Mouse (Mus musculus) MEL (cell line): ENCODE measurements at regions not wholly inside any gene's neighbourhood (a gene's known extent, or its start where the extent isn't known, plus 50 kb on each side); places are given as distances from the start of the nearest gene placed in this dataset.

ENCODE experiments used
- DNase-seq: peaks from one replicate; pipeline ENCODE4 v3.0.0; 2011; ENCODE audit warnings: low read depth, low spot score
- H3K27ac ChIP-seq: 2 replicates; pipeline ENCODE4 v1.5.1; 2012; ENCODE audit warnings: low read depth, mild to moderate bottlenecking, control low read depth, low read length, moderate library complexity; ENCODE audit not compliant: control insufficient read depth
- H3K27me3 ChIP-seq, 2 experiments: fragments of 150-350 bp in 1 of 2; sonication (generic) in 1 of 2; 2 replicates each; pipeline ENCODE4 v1.6.1; 2012; ENCODE audit warnings: low read length in 2 of 2, mild to moderate bottlenecking in 2 of 2, improper control_type of control experiment in 1 of 2, moderate library complexity in 1 of 2; ENCODE audit not compliant: insufficient read depth in 2 of 2, control insufficient read depth in 1 of 2
- H3K36me3 ChIP-seq, 2 experiments: 2 replicates each; pipeline ENCODE4 v1.6.1; 2012 to 2014; ENCODE audit warnings: low read length in 2 of 2, improper control_type of control experiment in 1 of 2, inconsistent platforms in 1 of 2, mild to moderate bottlenecking in 1 of 2; ENCODE audit not compliant: insufficient read depth in 2 of 2, control insufficient read depth in 1 of 2
- H3K4me1 ChIP-seq, 2 experiments: fragments of 150-350 bp in 1 of 2; sonication (generic) in 1 of 2; 2 replicates each; pipeline ENCODE4 v1.6.1; 2012; ENCODE audit warnings: low read length in 2 of 2, improper control_type of control experiment in 1 of 2, mild to moderate bottlenecking in 1 of 2; ENCODE audit not compliant: insufficient read depth in 2 of 2, control insufficient read depth in 1 of 2
- H3K4me3 ChIP-seq, 2 experiments: fragments of 150-350 bp in 1 of 2; sonication (generic) in 1 of 2; 2 replicates each; pipeline ENCODE4 v1.5.1; 2012; ENCODE audit warnings: low read depth in 2 of 2, low read length in 2 of 2, mild to moderate bottlenecking in 2 of 2, moderate library complexity in 2 of 2, control low read depth in 1 of 2, improper control_type of control experiment in 1 of 2; ENCODE audit not compliant: control insufficient read depth in 1 of 2, insufficient read depth in 1 of 2
- H3K79me2 ChIP-seq: 2 replicates; pipeline ENCODE4 v1.6.1; 2012; ENCODE audit warnings: mild to moderate bottlenecking, low read length, moderate library complexity; ENCODE audit not compliant: control insufficient read depth, poor library complexity, insufficient read depth
- H3K9ac ChIP-seq: 2 replicates; pipeline ENCODE4 v1.6.1; 2012; ENCODE audit warnings: low read depth, mild to moderate bottlenecking, control low read depth, low read length, moderate library complexity; ENCODE audit not compliant: control insufficient read depth, poor library complexity, severe bottlenecking
- H3K9me3 ChIP-seq: fragments of 150-350 bp; sonication (generic); replicated peaks from 2 replicates; pipeline ENCODE4 v1.6.1; 2012; ENCODE audit warnings: mild to moderate bottlenecking, low read length, improper control_type of control experiment, moderate library complexity; ENCODE audit not compliant: insufficient read depth
- CHD2 ChIP-seq: IDR thresholded peaks from 2 replicates; pipeline ENCODE4 v1.6.1; 2011; ENCODE audit warnings: low read length, improper control_type of control experiment
- E2F4 ChIP-seq: IDR thresholded peaks from 2 replicates; pipeline ENCODE4 v1.6.1; 2011; ENCODE audit warnings: low read depth, low read length, improper control_type of control experiment, borderline replicate concordance
- ELF1 ChIP-seq: IDR thresholded peaks from 2 replicates; pipeline ENCODE4 v1.6.1; 2014; ENCODE audit warnings: low read depth, mild to moderate bottlenecking, inconsistent platforms, low read length, improper control_type of control experiment, moderate library complexity
- GATA1 ChIP-seq: IDR thresholded peaks from 2 replicates; pipeline ENCODE4 v1.6.1; 2011; ENCODE audit warnings: low read depth, low read length, improper control_type of control experiment
- HCFC1 ChIP-seq: IDR thresholded peaks from 2 replicates; pipeline ENCODE4 v1.6.1; 2012; ENCODE audit warnings: low read depth, mild to moderate bottlenecking, inconsistent platforms, low read length, improper control_type of control experiment, moderate library complexity
- JUND ChIP-seq: IDR thresholded peaks from 2 replicates; pipeline ENCODE4 v1.6.1; 2011; ENCODE audit warnings: low read depth, mild to moderate bottlenecking, improper control_type of control experiment, low read length
- KAT2A ChIP-seq: conservative IDR thresholded peaks from 2 replicates; pipeline ENCODE4 v1.6.1; 2012; ENCODE audit warnings: low read depth, low read length, improper control_type of control experiment, inconsistent platforms
- MAFK ChIP-seq: IDR thresholded peaks from 2 replicates; pipeline ENCODE4 v1.6.1; 2011; ENCODE audit warnings: low read depth, mild to moderate bottlenecking, low read length, improper control_type of control experiment, borderline replicate concordance
- MAX ChIP-seq: IDR thresholded peaks from 2 replicates; pipeline ENCODE4 v1.6.1; 2011; ENCODE audit warnings: low read length, improper control_type of control experiment
- MYB ChIP-seq: IDR thresholded peaks from 2 replicates; pipeline ENCODE4 v1.6.1; 2011; ENCODE audit warnings: mild to moderate bottlenecking, low read depth, low read length, improper control_type of control experiment
- NRF1 ChIP-seq: IDR thresholded peaks from 2 replicates; pipeline ENCODE4 v1.6.1; 2014; ENCODE audit warnings: low read depth, mild to moderate bottlenecking, inconsistent platforms, low read length, improper control_type of control experiment, moderate library complexity; ENCODE audit not compliant: poor library complexity, insufficient read depth, severe bottlenecking
- POLR2AphosphoS5 ChIP-seq: IDR thresholded peaks from 2 replicates; pipeline ENCODE4 v1.6.1; 2012; ENCODE audit warnings: low read depth, borderline replicate concordance, mild to moderate bottlenecking, inconsistent platforms, low read length, moderate library complexity, mixed read lengths
- RAD21 ChIP-seq: IDR thresholded peaks from 2 replicates; pipeline ENCODE4 v1.6.1; 2011; ENCODE audit warnings: mild to moderate bottlenecking, low read depth, low read length, improper control_type of control experiment
- RCOR1 ChIP-seq: IDR thresholded peaks from 2 replicates; pipeline ENCODE4 v1.6.1; 2012; ENCODE audit warnings: low read depth, mild to moderate bottlenecking, inconsistent platforms, low read length, improper control_type of control experiment
- SMC3 ChIP-seq: IDR thresholded peaks from 2 replicates; pipeline ENCODE4 v1.6.1; 2011; ENCODE audit warnings: low read depth, low read length, improper control_type of control experiment
- TAL1 ChIP-seq: IDR thresholded peaks from 2 replicates; pipeline ENCODE4 v1.6.1; 2012; ENCODE audit warnings: mild to moderate bottlenecking, inconsistent platforms, low read length, moderate library complexity, mixed read lengths
- TBP ChIP-seq: IDR thresholded peaks from 2 replicates; pipeline ENCODE4 v1.8.0; 2011; ENCODE audit warnings: low read depth, low read length, improper control_type of control experiment
- TCF12 ChIP-seq: IDR thresholded peaks from 2 replicates; pipeline ENCODE4 v1.6.1; 2014; ENCODE audit warnings: low read depth, mild to moderate bottlenecking, inconsistent platforms, low read length, improper control_type of control experiment, moderate library complexity
- UBTF ChIP-seq: IDR thresholded peaks from 2 replicates; pipeline ENCODE4 v1.6.1; 2012; ENCODE audit warnings: low read depth, mild to moderate bottlenecking, inconsistent platforms, low read length, improper control_type of control experiment, moderate library complexity, borderline replicate concordance; ENCODE audit not compliant: insufficient read depth
- USF1 ChIP-seq: IDR thresholded peaks from 2 replicates; pipeline ENCODE4 v1.6.1; 2014; ENCODE audit warnings: low read depth, mild to moderate bottlenecking, inconsistent platforms, low read length, improper control_type of control experiment, moderate library complexity
- USF2 ChIP-seq, 2 experiments: IDR thresholded peaks; 2 replicates each; pipeline ENCODE4 v1.6.1; 2011 to 2012; ENCODE audit warnings: improper control_type of control experiment in 2 of 2, low read length in 2 of 2, borderline replicate concordance in 1 of 2, inconsistent platforms in 1 of 2, low read depth in 1 of 2, mild to moderate bottlenecking in 1 of 2; ENCODE audit not compliant: insufficient read depth in 1 of 2
- ZC3H11A ChIP-seq: IDR thresholded peaks from 2 replicates; pipeline ENCODE4 v1.6.1; 2012; ENCODE audit warnings: low read depth, mild to moderate bottlenecking, inconsistent platforms, low read length, improper control_type of control experiment
- ZNF384 ChIP-seq: IDR thresholded peaks from 2 replicates; pipeline ENCODE4 v1.6.1; 2012; ENCODE audit warnings: low read depth, mild to moderate bottlenecking, inconsistent platforms, low read length, improper control_type of control experiment

DNA sequence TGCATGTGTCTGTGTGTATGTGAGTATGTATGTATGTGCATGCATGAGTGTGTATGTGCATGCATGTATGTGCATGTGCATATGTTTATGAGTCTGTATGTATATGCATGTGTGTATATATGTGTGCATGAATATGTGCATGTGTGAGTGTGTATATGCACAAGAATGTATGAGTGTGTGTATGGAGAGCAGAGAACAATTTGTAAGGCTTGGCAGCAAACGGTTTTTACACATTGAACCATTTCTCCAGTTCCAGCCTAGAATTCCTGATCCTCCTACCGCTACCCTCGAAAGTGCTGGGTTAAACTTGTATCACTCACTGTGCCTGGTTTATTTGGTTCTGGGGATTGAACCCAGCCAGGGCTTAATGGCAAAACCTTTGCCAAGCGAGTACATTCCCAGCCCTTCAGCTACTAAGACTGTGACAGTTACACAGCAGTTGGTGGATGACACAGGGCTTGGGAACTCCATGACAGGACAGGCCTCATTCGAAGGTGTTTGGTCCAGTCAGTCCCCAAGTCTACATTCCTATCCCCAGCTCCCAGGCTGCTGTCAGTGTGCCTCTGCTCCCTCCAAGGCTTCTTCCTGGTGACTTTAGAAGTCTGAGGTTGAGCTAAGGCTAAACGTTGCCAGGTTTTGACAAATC lies 65.1 kb downstream of the Zfp36l2 start:
- Histone ChIP-seq H3K27ac (peak overlapping the region; percentile 94), H3K9ac (peak overlapping the region; percentile 60), H3K4me3 (peak overlapping the region in 1 of 2 experiments; percentile 31; a peak in 2 of 4 replicates), H3K36me3 (peaks cover 0 to 27% of the 10 kb centered on the region in 2 experiments; a peak in 2 of 4 replicates), H3K27me3 (no peaks in the 10 kb centered on the region), H3K4me1 (peaks cover 5 to 39% of the 10 kb centered on the region in 2 experiments), H3K9me3 (no peaks in the 10 kb centered on the region), H3K79me2 (peaks cover 5% of the 10 kb centered on the region; the same call in 1 of the 2 replicates)
- no peak for DNase-seq
- TF ChIP-seq NRF1 (no peak), TAL1 (0 out of 2 replicates have a peak, but pooled peaks have one; percentile 1), GATA1 (no peak), USF2 (IDR thresholded peaks at IDR 0.05; ENCODE audit: borderline replicate concordance in 1 of 2, insufficient read depth in 1 of 2, low read depth in 1 of 2, low read length in 2 of 2) (no peak), ELF1 (no peak), UBTF (no peak), USF1 (no peak), HCFC1 (no peak), MYB (no peak), ZC3H11A (no peak), SMC3 (no peak), JUND (no peak), TCF12 (no peak), MAFK (no peak), MAX (no peak), RCOR1 (no peak), RAD21 (no peak), ZNF384 (no peak), KAT2A (no peak), E2F4 (no peak), TBP (0 out of 2 replicates have a peak, but pooled peaks have one; percentile 13), POLR2AphosphoS5 (peak; percentile 99), CHD2 (no peak)
